Mouse (Mus musculus) kidney, postnatal 0 days (tissue): ENCODE measurements at regions not wholly inside any gene's neighbourhood (a gene's known extent, or its start where the extent isn't known, plus 50 kb on each side); places are given as distances from the start of the nearest gene placed in this dataset.
A peak's percentile ranks its signal among the peaks of the same experiment; 100 is the strongest.

Source experiments
- ATAC-seq: fragments of 200-750 bp; cut with Nextera tagmentation; replicated peaks from 2 replicates; pipeline ENCODE4 v1.8.0; 2017; ENCODE audit warnings: low read depth, moderate number of reproducible peaks, moderate TSS enrichment, moderate library complexity; ENCODE audit not compliant: low FRiP score
- DNase-seq: peaks from one replicate; pipeline ENCODE4 v3.0.0-alpha.2; 2016; ENCODE audit warnings: low spot score
- H3K27ac ChIP-seq: fragments of 300-500 bp; sonication (generic); 2 replicates; pipeline ENCODE4 v1.5.1; 2014; ENCODE audit warnings: mild to moderate bottlenecking
- H3K27me3 ChIP-seq: fragments of 300-500 bp; sonication (generic); 2 replicates; pipeline ENCODE4 v1.6.1; 2014; ENCODE audit warnings: low read length, mixed read lengths; ENCODE audit not compliant: insufficient read depth
- H3K36me3 ChIP-seq: fragments of 300-500 bp; sonication (generic); 2 replicates; pipeline ENCODE4 v1.6.1; 2014; ENCODE audit warnings: low read length, mixed read lengths; ENCODE audit not compliant: insufficient read depth
- H3K4me1 ChIP-seq: fragments of 300-500 bp; sonication (generic); replicated peaks from 2 replicates; pipeline ENCODE4 v1.6.1; 2014; ENCODE audit warnings: antibody characterized with exemption, low read length, mixed read lengths; ENCODE audit not compliant: insufficient read depth
- H3K4me2 ChIP-seq: fragments of 300-500 bp; sonication (generic); 2 replicates; pipeline ENCODE4 v1.6.1; 2014; ENCODE audit warnings: mild to moderate bottlenecking, low read length, moderate library complexity, mixed read lengths
- H3K4me3 ChIP-seq: fragments of 300-500 bp; sonication (generic); replicated peaks from 2 replicates; pipeline ENCODE4 v1.5.1; 2014; ENCODE audit warnings: low read depth, low read length
- H3K9ac ChIP-seq: fragments of 300-500 bp; sonication (generic); 2 replicates; pipeline ENCODE4 v1.6.1; 2014; ENCODE audit warnings: low read depth, low read length
- H3K9me3 ChIP-seq: fragments of 300-500 bp; sonication (generic); replicated peaks from 2 replicates; pipeline ENCODE4 v1.6.1; 2016; ENCODE audit warnings: low read length, inconsistent platforms, mixed read lengths
- CTCF ChIP-seq: IDR thresholded peaks from 2 replicates; pipeline ENCODE4 v1.5.1; 2016; ENCODE audit warnings: antibody characterized with exemption, low read depth, mild to moderate bottlenecking, moderate library complexity
- WGBS: fragments of 180-500 bp; shearing (Covaris S2); extraction: QIAGEN DNeasy Blood & Tissue Kit; methylation state at CpG from one replicate; pipeline ENCODE4 v1.1.7; 2014; 5-methylcytosine and 5-hydroxymethylcytosine counted together

- Histone ChIP-seq H3K9me3 (no peaks in the 10 kb centered on the region), H3K4me1 (no peaks in the 10 kb centered on the region), H3K27me3 (no peaks in the 10 kb centered on the region), H3K4me3 (no peak overlapping the region), H3K36me3 (no peaks in the 10 kb centered on the region), H3K9ac (no peak overlapping the region), H3K4me2 (no peak overlapping the region), H3K27ac (no peak overlapping the region)
- DNase-seq (no peak), ATAC-seq (no peak)
- 64% methylated on average over 2 of the region's 2 CpGs for WGBS
- TF ChIP-seq CTCF = no peak
These were observed 773.9 kb downstream of the D3Ertd751e start for GRCm38 (mm10) chr3:42516286-42516685.

- Histone ChIP-seq H3K9ac (no peak overlapping the region), H3K4me3 (no peak overlapping the region), H3K4me1 (no peaks in the 10 kb centered on the region), H3K27me3 (no peaks in the 10 kb centered on the region), H3K27ac (no peak overlapping the region), H3K4me2 (no peak overlapping the region), H3K9me3 (no peaks in the 10 kb centered on the region), H3K36me3 (no peaks in the 10 kb centered on the region)
- 67% methylated on average over 4 of the region's 4 CpGs for WGBS
- no peak for ATAC-seq
- no peak for TF ChIP-seq CTCF
- DNase-seq = peak; percentile 32
These were observed 789.0 kb downstream of the D3Ertd751e start for GRCm38 (mm10) chr3:42531397-42531796.

GRCm38 (mm10) chr3:42566731-42567130, 824.3 kb downstream of the D3Ertd751e start:
- Histone ChIP-seq H3K9ac (no peak overlapping the region), H3K36me3 (no peaks in the 10 kb centered on the region), H3K9me3 (no peaks in the 10 kb centered on the region), H3K27me3 (no peaks in the 10 kb centered on the region), H3K4me2 (no peak overlapping the region), H3K4me3 (no peak overlapping the region), H3K4me1 (no peaks in the 10 kb centered on the region), H3K27ac (no peak overlapping the region)
- no peak for DNase-seq
- ATAC-seq = no peak
- TF ChIP-seq CTCF = no peak
- WGBS = 73% methylated on average over 1 of the region's 1 CpGs

- H3K9me3 ChIP-seq = no peaks in the 10 kb centered on the region
- no peak overlapping the region for H3K4me2 ChIP-seq
- DNase-seq (no peak), ATAC-seq (no peak)
- H3K36me3 ChIP-seq = no peaks in the 10 kb centered on the region
- 80% methylated on average over 3 of the region's 3 CpGs for WGBS
- H3K27ac ChIP-seq = no peak overlapping the region
- no peak for TF ChIP-seq CTCF
- H3K4me1 ChIP-seq = no peaks in the 10 kb centered on the region
- H3K9ac ChIP-seq = no peak overlapping the region
- H3K4me3 ChIP-seq = no peak overlapping the region
- H3K27me3 ChIP-seq = no peaks in the 10 kb centered on the region
These were observed 828.1 kb downstream of the D3Ertd751e start for GRCm38 (mm10) chr3:42570364-42571024.

DNA sequence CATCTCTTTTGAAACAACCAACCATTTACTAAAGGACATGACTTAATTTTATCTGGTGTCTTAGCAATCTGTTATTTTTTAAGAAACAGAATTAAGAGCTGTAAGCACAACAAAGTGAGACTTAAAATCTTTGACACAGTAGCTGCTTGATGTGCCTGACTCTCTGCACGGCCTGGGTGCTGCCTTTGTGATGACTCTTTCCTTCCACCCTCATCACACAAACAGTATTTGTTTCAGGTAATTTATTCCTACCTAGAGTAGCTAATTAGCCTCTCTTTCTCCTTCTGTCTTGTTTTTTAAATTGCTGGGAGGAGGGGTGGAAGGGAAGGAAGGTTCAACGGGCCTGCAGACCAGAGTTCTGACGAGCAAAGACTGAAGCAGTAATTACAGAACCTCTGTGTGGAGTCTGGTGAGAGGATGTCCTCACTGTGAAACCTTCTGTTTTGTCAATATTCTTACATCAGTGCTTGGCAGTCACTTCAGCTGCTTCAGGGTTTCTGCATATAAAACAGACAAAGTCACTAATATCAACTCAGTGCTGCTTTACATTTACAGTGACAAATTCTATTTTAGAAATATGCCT, 829.6 kb downstream of the D3Ertd751e start:
- no peak for TF ChIP-seq CTCF
- Histone ChIP-seq H3K9me3 (no peaks in the 10 kb centered on the region), H3K27me3 (no peaks in the 10 kb centered on the region), H3K36me3 (no peaks in the 10 kb centered on the region), H3K27ac (no peak overlapping the region), H3K9ac (no peak overlapping the region), H3K4me2 (no peak overlapping the region), H3K4me3 (no peak overlapping the region), H3K4me1 (no peaks in the 10 kb centered on the region)
- DNase-seq = no peak
- ATAC-seq = no peak
- 38% methylated on average over 3 of the region's 3 CpGs for WGBS

DNA sequence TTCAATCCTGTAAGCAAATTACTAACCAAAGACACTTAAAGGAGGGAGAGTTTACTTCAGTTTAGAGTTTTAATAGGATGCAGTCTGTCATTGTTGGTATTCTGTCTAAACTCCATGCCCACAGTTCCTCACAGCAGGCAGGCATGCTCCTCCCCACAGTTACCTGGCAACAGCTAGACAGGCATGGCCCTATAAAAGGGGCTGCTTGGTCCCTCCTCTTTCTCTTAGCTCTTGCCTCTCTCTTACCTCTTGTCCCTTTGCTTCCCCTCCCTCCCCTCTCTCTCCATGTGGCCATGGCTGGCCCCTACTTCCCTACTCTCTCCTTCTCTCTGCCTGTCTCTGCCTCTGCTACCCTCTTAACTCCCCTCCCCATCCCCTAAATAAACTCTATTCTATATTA, 830.7 kb downstream of the D3Ertd751e start:
- ATAC-seq (no peak), DNase-seq (no peak)
- no peaks in the 10 kb centered on the region for H3K4me1 ChIP-seq
- H3K36me3 ChIP-seq = no peaks in the 10 kb centered on the region
- no peaks in the 10 kb centered on the region for H3K27me3 ChIP-seq
- H3K4me3 ChIP-seq = no peak overlapping the region
- no peak overlapping the region for H3K9ac ChIP-seq
- no peak overlapping the region for H3K27ac ChIP-seq
- H3K4me2 ChIP-seq = no peak overlapping the region
- H3K9me3 ChIP-seq = no peaks in the 10 kb centered on the region
- no peak for TF ChIP-seq CTCF

DNA sequence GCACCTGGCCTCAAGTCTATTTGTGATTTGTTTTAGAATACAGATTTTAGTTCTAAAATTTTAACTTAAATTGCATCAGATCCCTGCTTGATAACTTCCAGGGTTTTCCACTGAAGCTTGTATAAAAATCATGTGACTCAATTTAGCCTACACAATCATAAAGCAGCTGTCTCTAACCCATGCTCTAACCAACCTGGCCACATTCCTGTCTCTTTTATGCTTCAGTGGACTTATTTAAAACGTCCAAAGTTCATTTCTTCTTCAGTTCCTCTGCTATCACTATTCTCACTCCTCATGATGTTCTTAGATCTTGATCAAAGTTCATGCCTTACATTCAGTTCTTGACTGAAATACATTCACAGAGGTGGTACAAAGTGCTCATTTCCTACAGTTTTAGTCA, 839.9 kb downstream of the D3Ertd751e start:
- ATAC-seq = no peak
- Histone ChIP-seq H3K9ac (no peak overlapping the region), H3K4me1 (no peaks in the 10 kb centered on the region), H3K36me3 (no peaks in the 10 kb centered on the region), H3K27ac (no peak overlapping the region), H3K9me3 (no peaks in the 10 kb centered on the region), H3K4me3 (no peak overlapping the region), H3K27me3 (no peaks in the 10 kb centered on the region), H3K4me2 (no peak overlapping the region)
- no peak for TF ChIP-seq CTCF
- DNase-seq = no peak
- 18% methylated on average over 1 of the region's 1 CpGs for WGBS
